Mouse (Mus musculus): ENCODE measurements around the gene Fam53b. TPM values are rescaled to one million over a fixed set of nuclear protein-coding genes. Genes with fewer than 3 reads are reported as not detected.

Fam53b gene
- polyA plus RNA-seq, 2 experiments from 2014 or later = 73.4 to 102 TPM

DNA sequence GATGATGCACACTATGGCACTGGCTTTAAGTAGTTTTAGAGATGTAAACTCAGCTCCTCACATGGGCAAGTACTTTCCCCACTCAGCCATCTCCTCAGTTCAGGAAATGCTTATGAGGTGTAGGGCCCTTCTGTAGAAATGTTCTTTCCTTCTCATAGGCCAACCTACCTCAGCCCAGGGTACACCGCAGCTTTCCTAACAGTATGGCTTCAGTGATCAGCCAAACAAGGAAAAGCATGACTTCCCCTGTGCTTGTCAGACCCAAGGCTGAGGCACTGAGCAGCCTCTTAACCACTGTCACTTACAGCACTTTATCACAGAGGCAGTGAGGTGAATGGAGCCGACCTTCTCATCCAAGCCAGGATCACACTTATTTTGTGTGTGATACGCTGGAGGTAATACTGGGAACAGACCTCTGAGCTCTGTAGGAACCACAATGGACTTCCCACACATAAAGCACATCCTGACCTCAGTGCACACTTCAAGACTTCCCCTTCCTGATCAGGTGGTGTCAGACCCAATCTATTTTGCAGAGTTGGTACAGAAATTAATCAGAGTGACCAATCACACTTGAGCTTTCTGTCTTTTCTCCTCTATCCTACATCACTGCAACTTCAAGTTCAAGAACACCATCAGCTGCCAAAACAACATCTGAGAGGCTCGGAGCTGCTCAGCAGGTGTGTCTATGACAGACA, 26.0 kb downstream of the Fam53b start:
- ATAC-seq = peak; percentile 53

DNA sequence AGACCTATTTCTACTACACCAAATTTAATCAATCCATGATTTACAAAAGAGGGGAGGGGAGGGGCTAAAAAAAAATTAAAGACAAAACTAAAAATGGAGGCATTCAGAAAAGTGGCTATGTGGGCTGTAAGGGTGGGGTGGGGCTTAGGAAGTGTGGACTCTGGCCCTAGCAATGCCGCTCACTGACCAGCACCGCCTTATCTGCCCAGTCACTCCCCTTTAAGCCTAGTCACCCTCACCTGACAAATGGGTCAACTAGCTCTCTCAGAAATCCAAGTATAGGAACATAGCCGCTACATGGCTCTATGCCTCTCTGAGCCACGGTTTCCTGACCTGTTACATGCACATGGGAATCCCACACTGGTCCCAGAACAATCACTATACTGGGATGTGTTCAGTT, 26.7 kb downstream of the Fam53b start:
- ATAC-seq = no peak

DNA sequence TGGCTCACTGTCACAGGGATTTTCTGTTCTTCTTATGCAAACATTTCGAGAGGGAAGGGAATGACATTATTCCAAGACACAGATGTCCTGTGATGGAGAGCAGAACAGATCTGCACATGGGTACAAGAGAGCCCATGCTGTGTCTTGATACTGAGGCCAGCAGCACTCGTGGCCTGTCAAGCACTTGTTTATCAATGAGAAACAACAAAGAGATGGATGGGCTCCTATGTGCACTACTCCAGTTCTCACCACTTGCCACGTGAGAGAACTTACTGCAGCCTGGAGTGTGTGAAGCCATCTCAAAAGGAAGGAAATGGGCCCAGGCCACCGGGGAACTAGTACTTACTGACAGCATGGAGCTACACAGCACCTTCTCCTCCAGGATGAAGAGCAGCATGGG, 27.2 kb downstream of the Fam53b start:
- ATAC-seq = peak; percentile 22

DNA sequence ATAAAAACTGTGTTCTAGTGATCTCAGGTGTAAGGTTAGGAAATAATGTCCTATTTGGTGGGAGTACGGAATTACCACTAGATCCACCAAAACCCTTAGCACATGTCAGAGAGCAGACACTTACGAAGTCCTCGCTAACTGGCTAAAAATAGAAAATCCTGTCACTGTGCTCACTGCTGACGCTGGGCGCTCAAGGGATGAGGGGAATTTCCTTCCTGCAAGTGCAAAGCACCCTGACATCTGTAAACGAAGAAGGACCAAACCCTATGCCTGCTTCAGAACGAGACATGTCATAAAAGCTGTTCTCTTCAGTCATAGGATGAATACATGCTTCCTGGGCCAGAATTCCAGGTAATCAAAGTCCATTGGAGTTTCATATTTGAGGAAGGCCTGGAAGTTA, 27.7 kb downstream of the Fam53b start:
- peak; percentile 25 for ATAC-seq

DNA sequence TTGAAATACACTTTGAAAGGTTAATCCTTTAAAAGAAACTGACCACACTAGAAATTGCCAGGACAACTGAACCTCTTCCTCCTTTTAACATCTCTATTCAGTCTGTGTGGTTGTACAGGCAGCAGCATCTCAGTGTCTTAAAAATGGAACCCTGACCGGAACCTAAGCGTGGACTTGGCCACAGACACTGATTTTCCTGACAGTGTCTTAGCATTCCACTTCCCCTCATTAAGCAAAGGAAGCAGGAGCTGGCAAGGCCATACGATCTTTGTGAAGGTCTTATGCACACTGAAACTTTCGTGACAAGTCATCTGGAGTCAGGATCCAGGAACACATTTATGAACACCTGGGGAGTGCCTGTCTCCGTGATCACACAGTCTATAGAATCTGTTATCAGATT, 29.6 kb downstream of the Fam53b start:
- no peak for ATAC-seq

DNA sequence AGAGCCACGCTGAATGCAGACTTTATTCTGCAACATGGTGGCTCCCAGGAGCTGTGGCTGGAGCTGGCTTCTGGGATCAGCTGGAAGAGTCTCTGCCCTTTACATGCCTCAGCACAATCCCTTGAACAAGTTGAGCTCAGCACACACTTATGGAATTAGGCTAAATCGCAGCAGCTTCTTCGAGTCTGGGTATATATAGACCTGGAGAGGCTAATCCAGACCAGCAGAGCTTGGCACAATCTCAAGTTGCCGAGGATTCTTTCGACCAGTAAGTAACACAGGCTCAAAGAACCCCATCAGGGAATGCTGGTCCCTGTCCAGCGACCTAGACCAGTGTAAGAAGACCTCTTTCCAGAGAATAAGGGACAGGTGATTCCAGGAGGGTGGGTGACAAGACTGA, 31.8 kb downstream of the Fam53b start:
- no peak for ATAC-seq

DNA sequence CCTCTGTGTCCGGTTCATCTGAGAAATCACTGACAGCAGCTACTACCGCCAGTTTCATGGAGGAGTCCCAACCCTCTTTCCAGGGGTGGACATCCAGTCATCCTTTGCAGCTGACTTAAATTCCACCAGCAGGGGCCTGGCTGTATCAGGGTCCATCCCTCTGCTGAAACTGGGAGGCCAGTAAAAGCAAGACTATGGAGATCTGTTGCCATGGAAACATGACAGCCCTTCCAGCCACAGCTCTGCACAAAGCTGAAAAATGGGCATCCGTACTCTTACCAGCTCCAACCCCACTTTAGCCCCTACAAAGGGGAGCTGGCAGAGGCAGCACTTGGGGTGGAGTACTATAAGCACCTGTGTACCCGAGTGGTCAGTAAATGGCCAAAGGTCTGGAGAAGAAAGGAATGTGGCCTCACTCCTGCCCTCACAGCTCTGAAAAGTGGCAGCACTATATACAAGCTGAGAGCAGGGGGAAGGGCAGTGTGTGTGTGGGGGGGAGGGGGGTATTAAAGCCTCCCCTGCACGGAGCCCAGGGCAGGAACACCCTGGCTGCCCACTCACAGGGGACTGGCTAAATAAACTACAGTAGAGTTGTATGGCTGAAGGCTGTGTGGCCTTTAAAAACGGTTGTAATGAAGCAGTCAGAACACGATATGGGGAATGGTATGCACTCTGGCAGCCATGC, 32.4 kb downstream of the Fam53b start:
- no peak for ATAC-seq

DNA sequence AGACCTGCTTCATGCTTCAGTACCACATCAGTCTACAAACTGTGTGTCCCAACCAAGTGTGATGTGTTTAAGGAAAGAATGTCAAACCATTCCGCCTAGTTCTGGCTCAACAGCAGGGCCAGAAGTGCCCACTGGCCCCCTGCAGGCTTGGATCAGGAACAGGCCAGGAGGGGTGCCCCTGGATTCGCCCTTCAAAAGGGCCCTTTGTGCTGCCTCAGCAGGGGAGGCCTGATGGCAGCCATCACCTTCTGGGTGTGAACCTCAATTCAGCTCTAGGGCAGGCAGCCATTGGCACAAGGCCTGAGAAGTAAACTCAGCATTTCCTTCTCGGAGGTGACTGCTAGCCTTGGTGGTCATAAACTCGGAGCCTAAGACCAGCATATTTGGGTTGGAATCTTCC, 33.1 kb downstream of the Fam53b start:
- ATAC-seq = no peak

DNA sequence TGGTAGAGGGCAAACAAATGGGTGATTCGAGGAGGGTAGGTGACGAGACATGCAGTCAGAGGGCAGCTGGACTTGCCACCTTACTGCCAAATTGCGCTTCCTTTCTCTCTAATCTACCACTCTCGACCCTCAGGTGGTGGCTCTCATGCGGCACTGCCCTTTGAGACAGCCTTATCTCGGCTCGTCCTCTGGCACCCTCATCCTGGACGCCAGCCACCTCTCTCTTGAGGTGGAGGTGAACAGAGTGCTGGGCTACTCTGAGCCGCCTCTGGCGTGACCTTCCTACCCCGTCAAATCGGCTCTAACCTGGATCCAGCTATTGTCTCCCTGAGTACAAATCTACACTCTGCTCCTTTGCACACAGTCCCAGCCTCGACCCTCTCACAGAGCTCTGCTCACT, 35.1 kb downstream of the Fam53b start:
- ATAC-seq = no peak

DNA sequence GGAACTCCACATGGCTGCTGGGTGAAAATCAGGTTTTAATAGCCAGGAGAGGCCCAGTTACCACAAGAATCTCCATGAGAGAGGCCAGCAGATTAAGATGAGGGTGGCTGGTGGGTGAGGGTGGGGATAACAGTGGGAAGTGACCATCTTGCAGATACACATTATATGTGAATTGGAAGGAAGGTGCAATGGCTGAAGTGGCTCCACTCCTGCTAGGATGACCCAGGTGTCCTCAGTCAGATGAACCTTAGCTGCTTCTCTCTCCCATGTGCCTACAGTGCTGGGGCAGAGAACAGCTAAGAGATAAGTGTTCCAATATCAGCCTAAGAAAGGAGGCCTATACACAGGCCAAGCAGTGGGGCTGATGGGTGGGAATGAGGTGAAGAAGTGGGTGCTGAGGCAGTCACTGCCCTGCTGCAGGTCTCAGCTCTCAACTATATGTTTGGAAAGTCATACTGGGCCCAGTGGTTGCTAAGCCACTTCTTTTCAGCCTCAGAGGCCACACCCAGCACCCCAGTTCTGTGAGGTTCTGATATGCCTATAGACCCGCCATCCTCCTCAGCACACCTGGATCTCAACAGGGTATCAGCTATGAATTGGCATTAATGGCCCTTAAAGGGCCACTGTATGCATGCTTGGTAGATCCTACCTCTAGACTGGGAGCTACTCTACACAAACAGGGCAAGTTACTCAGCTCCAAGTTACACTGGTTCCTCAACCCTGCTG, 35.8 kb downstream of the Fam53b start:
- ATAC-seq = no peak

DNA sequence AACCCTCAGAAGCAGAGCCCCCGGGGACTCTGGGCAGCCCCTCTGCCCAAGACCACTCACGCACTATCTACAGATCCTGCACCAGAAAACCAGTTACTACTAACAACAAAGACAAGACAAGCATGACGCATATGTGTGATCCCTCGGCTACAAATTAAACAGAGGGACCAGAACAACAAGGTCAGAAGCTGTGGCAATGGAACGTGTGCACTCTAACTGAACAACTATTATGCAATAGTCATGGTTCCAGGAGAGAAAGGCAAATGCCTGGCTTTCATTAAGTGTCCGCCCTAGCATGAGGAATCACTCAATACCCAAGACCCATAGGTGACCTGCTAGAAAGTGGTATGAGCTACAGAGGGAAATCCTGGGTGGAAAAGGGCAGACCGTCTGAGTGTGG, 36.6 kb downstream of the Fam53b start:
- ATAC-seq = no peak

DNA sequence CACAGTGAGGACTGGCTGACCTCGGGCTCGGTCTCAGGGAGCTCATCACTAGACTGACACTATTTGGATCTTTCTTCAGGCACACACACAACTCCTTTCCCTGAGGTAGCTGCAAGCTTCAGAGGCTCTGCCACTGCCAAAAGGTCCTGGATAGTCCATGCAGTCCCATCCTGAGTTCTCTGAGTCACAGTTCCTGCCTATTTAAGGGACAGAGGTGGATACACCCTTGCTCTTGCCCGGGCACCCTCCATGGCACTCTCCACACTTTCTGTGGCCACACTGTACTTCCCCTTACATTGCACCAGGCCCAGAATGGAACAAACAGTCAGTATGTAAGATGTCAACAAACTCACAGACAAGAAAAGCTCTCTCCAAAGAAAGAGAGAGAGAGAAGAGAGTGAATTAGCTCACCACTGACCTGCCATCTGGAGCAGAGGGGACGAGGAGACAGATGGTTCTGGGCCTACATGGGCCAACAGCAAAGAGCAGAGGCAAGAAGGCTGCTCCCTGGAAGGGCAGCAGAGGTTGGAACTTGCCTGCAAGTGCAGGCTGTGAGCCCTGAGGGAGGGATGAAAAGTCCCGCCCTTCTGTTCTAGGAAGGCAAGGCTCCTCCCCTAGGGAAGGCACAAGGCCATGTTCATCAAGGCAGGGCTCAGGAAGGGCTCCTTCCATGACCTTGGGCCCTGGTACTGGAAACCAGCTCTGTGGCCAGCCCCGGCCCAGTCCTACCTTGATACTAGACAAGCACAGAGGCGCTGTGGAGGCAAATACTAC, 37.2 kb downstream of the Fam53b start:
- no peak for ATAC-seq

DNA sequence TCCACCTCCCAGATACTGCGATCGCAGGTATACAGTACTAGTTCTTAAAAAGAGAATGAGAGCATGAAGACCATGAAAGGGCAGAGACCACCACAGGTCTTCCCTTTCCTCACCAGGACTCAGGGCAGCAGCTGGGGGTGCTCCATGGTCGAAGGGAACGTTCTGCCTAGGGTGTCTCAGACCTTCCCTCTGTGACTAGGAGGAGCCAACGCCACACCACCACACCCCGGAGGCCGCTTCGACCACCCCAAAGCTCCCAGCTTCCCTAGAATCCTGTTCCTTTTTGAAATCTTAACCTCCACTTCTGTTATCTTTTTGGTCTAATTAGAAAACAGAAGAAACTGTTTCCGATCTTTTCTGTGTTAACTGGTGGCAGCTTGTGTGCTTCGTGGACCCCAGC, 37.8 kb downstream of the Fam53b start:
- ATAC-seq = no peak

DNA sequence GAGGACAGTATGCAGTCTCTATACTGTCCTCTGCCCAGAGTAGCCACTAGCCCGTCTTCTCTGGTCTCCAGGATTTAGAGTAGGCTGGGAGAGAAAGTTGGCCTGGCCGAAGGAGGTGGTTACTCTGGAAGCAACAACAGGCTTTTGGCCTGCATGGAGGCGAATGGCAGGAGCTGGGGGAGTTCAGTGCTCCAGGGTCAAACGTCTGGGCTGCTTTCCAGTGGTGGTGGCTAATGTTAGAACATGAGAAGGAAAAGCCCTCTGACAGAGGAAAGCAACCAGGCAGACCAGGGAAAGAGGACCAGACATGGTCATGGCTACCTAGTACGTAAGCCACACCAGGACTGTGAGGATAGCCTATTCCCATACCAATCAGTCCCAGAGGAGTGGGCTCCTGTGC, 38.4 kb downstream of the Fam53b start:
- no peak for ATAC-seq

DNA sequence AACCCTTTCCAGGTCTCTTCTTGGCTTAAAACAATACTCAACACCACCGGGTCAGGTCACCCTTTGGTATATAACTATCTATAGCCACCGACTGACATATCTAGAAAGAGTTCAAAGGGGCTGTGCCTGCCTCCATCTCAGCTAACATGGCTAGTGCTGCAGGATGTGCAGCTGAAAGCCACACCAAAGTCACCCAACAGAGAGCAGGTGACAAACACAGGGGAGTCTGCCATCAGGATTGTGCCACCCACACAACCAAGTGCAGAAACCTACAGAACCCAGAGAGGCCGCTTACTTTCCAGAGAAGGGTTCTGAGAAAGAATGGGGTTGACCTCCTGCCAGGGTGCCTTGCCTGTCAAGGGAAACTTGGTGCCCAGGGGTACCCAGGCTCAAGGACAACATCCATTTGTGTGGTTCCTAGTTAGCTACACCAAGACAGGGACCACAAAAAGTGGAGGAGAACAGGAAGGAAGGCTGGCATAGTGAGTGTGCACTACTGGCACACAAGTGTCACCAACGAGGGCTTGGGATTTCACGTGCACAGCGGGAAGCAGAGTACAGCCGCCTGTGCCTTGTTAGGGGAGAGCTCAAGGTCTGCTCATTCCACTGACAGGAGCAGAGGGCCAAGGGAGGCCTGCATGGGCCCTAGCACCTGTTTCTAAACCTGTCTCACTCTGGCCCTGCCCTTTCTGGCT, 40.5 kb downstream of the Fam53b start:
- ATAC-seq = peak; percentile 68

DNA sequence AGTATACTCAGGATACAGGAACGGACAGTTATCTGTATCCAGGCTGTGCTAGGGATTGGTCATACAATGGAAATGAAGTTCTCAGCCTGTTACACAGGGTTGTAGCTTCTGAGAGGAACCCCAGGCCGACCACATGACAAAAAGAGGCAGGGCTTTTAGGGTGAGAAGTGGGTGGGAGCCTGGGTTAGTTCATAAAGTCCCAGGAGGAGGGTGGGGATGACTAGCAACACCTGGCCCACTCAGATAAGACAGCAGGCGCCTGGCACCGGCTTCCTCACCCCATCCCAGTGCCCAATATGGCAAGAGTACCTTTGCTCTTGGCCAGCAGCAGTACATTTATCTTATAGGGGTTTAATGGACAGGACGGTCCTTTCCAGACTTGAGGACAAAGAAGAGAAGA, 41.2 kb downstream of the Fam53b start:
- peak; percentile 19 for ATAC-seq

DNA sequence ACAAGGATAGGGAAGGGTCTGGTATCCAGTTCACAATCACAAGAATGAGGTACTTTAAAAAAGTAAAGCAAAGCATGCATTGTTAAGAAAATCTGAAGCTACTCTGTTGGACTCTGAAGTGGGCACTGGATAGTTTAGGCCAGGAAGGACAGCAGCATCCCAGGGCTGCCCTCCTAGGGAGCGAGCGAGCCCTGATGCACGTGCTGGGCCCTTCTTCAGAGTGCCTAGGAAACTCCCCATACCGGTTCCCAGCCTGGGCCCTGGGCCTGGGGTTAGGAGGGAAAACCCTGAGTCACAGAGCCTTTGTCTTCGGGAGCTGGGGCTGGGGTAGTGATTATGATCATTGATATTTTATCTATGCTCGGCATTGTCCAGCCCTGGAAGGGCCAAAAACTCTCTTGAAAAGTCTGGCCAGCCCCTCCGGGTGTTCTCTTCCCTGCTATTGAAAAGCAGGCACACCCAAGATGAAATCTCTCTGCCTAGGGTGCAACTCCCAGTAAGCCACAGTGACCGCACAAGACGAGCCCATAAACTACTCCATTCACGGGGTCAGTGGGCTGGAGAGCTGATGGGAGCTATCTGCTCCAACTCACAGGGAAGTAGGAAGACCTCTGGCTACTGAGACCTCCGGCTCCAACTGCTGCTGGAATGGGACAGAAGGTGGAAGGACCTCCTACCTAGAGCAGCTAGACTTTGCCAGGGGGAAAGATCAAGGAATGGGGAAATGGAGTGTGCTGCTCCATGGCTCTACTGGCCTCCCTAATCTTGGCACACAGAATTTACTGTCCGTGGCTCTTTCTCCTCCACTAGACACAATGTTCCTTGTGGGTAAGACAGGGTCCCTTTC, 45.0 kb downstream of the Fam53b start:
- no peak for ATAC-seq

DNA sequence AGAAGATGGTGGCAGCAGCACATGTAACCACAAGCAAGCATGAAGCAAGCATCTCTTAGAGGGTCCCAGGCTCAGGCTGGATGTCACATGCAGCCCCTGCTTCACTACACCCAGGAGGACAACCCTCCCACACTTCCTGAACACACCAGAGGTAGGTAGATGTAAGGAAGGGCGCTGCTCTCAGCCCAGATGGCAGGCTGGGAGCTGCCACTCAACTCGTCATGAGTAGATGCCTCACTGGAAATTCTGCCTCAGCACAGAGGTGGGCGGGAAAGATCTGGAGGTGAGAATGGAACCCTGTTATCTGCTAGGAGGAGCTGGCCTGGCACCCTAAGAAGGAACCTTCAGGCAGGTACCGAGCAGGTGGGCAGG, 45.7 kb downstream of the Fam53b start:
- ATAC-seq = peak; percentile 51

DNA sequence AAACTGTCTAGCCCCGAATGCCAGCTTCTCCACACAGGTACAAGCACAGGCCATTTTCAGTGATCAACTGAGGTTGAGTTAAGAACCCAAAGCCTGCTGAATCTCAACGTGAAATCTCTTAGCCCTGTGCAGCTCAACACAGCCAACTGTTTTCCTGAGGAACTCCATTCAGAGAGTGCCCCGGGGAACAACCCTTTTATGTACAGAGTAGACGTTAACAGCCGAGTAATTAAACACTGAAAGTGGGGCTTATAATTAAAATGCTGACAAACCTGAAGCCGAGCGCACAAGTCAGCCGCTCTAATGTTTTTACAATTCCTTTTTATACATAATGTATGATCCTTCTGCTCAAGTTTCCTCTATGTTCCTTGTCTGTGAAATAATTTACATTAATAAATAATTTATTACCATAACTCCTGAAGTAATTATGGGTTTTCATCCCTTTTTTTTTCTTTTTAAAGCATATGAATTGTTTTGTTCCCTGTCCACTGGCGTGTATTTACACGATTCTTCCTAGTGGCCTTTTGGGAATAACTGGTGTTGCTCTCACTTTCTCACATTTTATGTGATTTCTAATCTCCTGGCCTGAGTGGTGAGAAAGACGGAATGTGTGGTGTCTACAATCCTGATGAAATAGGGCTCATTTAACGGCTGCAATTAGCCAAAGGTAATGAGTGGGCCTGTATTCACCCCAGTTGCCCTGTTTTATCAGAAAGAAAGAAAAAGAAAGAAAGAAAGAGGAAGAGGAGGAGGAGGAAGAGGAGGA, 46.3 kb downstream of the Fam53b start:
- ATAC-seq = no peak

DNA sequence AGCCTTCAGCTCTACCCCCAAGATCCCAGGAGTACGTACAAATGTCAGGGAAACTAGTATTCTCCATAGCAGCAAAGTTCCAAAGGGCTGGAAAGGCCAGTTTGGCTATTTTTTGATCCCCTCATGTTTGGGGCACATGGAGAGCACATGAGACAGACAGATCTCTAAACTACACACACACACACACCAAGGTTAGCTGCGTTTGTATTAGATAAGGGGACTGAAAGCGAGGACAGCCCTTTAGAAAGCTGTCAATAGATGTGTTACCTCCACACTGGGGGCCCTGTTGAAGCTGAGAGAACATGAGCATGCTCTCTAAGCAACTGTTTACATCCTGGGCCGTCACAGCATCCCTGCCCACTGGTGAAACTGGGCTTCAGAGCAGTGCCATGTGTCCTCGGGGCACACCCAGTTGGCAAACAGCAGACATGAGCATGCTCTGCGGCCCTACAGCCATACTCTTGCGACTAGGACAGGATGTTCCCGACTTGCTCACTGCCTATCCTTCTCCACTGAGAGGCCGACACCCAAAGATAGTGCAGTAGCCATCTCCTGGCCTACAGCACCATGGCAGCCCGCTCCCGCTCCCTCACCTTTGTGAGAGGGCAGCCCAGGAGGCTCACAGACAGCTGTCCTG, 47.3 kb downstream of the Fam53b start:
- ATAC-seq = peak; percentile 11

Measured in CD4-positive, CD25-positive, alpha-beta regulatory T cell, adult 4 months (primary cell).